Mouse (Mus musculus) lung, postnatal 0 days (tissue): ENCODE data around the gene Gdpgp1.

Experiments
- CTCF ChIP-seq: IDR thresholded peaks from 2 replicates; pipeline ENCODE4 v1.5.1; 2016; ENCODE audit warnings: antibody characterized with exemption, mild to moderate bottlenecking
- EP300 ChIP-seq: IDR thresholded peaks from 2 replicates; pipeline ENCODE4 v1.6.1; 2016; ENCODE audit warnings: antibody characterized with exemption, mild to moderate bottlenecking, control low read depth

DNA sequence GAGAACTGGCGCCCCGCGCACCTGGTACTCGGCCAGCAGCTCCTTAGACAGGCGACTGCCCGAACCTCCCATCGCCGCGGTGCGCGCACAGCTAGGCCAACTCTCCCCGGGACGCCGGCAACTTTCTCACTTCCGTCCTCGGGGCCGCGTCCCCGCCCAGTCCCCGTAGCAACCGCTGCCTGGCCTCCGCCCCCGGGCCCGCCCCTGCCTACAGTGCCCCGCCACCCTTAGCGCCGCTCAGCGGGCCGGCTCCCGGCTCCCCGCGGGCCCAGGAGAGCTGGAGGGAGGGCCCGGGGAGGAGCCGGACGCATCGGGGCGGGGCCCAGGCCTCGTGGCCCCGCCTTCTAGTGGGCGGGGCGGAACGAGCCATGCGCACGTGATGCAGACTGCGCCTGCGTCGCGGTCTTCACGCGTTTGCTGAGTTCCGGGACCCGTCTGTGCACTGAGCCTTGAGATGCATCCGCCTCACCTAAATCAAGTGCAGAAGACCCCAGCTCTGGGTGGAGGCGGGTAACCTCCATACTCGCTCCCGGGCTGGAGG is at the start of gene Gdpgp1, which contains the start of gene Cib1:
- TF ChIP-seq CTCF (peak; percentile 25), EP300 (no peak)
